Mouse (Mus musculus) erythroblast, embryonic 14.5 days (primary cell): ENCODE measurements around the gene Pigq.

Experiments
- GATA1 ChIP-seq: IDR thresholded peaks from 2 replicates; pipeline ENCODE4 v1.6.1; 2012; ENCODE audit warnings: low read length, inconsistent platforms, mixed read lengths
- TAL1 ChIP-seq: IDR thresholded peaks from 3 replicates; pipeline ENCODE4 v1.6.1; 2012; ENCODE audit warnings: low read length, inconsistent platforms, mixed read lengths

DNA sequence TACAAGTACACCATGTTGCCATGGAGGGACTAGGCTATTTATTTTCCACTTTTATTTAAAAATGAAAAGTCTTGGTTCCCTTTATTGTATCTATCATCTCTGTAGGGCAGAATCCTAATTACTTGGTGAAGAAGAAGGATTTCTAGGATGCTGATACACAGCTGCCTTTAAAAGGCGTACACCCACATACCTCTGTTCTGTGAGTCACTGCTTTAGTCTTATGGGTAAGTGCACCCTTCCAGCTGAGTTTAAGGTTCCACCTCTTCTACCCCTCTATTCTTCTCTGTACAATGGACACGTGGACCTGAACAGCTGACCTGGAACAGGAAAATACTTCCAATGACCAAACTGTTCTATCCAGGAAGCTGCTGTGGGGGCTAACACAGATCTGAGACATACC lies 37.1 kb downstream of the Pigq start:
- TF ChIP-seq GATA1 (no peak), TAL1 (no peak)
